Mouse (Mus musculus): Measurements from ENCODE around the gene Gpatch1.

DNA sequence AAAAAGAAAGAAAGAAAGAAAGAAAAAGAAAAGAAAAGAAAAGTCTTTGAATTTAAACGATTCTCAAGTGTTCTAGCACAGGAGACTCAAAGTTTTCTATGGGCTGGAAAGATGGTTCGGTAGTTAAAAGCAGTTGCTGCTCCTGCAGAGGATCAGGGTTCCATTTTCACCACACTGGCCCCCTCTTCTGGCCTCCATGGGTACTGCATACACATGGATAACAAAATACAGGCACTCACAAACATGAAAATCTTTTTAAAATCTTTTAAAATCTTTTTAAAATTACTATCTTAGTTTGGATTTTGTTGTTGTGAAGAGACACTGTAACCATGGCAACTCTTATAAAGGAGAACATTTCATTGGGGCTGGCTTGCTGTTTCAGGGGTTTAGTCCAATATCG, 87.9 kb downstream of the Gpatch1 start:
- 0 out of 2 replicates have a peak, but pooled peaks have one; percentile 10 for TF ChIP-seq CTCF (IDR thresholded peaks at IDR 0.05; ENCODE audit: low read depth, low read length)
- TF ChIP-seq GATA1 (IDR thresholded peaks at IDR 0.05; ENCODE audit: borderline replicate concordance, low read length) = no peak
